9 mouse cellular contexts compared by ENCODE assay signal in the genomic region with DNA sequence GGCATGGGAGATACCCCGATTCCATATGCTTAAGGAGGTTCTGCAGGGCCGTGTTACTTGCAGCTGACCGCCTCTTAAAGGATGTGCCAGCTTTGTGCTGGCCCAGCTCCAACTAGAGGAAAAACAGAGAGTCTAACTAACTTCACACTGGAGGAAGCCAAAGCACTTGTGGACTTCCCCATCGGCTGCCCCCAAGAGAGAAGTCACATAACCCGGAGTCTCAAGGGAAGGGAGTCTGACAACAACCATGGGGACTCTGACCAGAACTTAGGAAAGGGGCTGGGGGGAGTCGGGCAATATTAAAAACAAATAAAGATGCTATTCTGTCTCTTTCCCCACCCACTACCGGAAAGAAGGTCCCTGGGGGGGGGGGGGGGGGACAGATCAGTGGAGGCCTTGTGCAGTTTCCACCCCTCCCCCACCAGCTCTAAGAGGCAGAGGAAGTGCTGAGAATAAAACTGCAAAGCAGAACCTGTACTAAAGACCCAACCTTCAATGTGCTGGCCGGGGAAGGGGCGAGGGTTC. TPM values are rescaled to one million over a fixed set of nuclear protein-coding genes. Genes with fewer than 3 reads are reported as not detected.
DNase-seq lines count a peak whose midpoint lies in the region; ATAC-seq and TF ChIP-seq lines count a peak whose summit lies in the region.
"Had no signal": no experiment of that assay in that cellular context is flagged by ENCODE, and none has a peak within 500 bp of the region (broad histone marks: within the 10 kb centered on the region; RNA-seq: fewer than 3 reads in every experiment).

No protein-coding gene starts in this region.

- ATAC-seq in hindbrain, postnatal 0 days: peak; percentile 58; the same call in 1 of the 2 replicates
- ATAC-seq in liver, embryonic 11.5 days (replicated peaks; ENCODE audit: low FRiP score): no peak

- H3K4me3 ChIP-seq in E14TG2a.4 (replicated peaks; ENCODE audit: low read length): peak overlapping the region; percentile 50
- H3K4me3 ChIP-seq in hindbrain, postnatal 0 days (ENCODE audit: low read length): no peak overlapping the region
- no peak overlapping the region for H3K4me3 ChIP-seq in liver, embryonic 11.5 days (ENCODE audit: low read depth, low read length)
- H3K4me3 ChIP-seq: limb, embryonic 15.5 days had no signal

- no peaks in the 10 kb centered on the region for H3K36me3 ChIP-seq in E14TG2a.4 (ENCODE audit: insufficient read depth, low read length)
- no peaks in the 10 kb centered on the region for H3K36me3 ChIP-seq in hindbrain, postnatal 0 days (ENCODE audit: insufficient read depth, low read length)
- H3K36me3 ChIP-seq in liver, embryonic 11.5 days (ENCODE audit: control insufficient read depth, insufficient read depth, low read length): no peaks in the 10 kb centered on the region
- H3K36me3 ChIP-seq: limb, embryonic 15.5 days had no signal

- H3K27ac ChIP-seq in hindbrain, postnatal 0 days: no peak overlapping the region
- peak overlapping the region; percentile 22; the same call in 1 of the 2 replicates for H3K27ac ChIP-seq in liver, embryonic 11.5 days (ENCODE audit: low read depth, low read length)

- H3K9ac ChIP-seq in hindbrain, postnatal 0 days (replicated peaks; ENCODE audit: low read length): no peak overlapping the region
- no peak overlapping the region for H3K9ac ChIP-seq in liver, embryonic 11.5 days (ENCODE audit: low read depth, low read length)
- H3K9ac ChIP-seq: limb, embryonic 15.5 days had no signal

- WGBS in hindbrain, postnatal 0 days: 29% methylated on average over 9 of the region's 9 CpGs
- 35% methylated on average over 9 of the region's 9 CpGs for WGBS in liver, embryonic 11.5 days

- peaks cover 98% of the 10 kb centered on the region for H3K4me1 ChIP-seq in E14TG2a.4 (replicated peaks; ENCODE audit: low read depth, low read length)
- peaks cover 16% of the 10 kb centered on the region for H3K4me1 ChIP-seq in hindbrain, postnatal 0 days (ENCODE audit: insufficient read depth, low read length)
- H3K4me1 ChIP-seq in liver, embryonic 11.5 days (replicated peaks; ENCODE audit: control insufficient read depth, insufficient read depth, low read length): peaks cover 78% of the 10 kb centered on the region

- H3K9me3 ChIP-seq in E14TG2a.4 (ENCODE audit: low read length): no peaks in the 10 kb centered on the region
- H3K9me3 ChIP-seq in hindbrain, postnatal 0 days (ENCODE audit: low read length): no peaks in the 10 kb centered on the region
- no peaks in the 10 kb centered on the region for H3K9me3 ChIP-seq in liver, embryonic 11.5 days (ENCODE audit: control insufficient read depth, low read length)
- H3K9me3 ChIP-seq: limb, embryonic 15.5 days had no signal

- intact Hi-C loops in gastrocnemius, postnatal 14 days (cut with DNase I; ENCODE audit: low total_unique reads): no loop called here

- no peak for TF ChIP-seq CTCF in E14TG2a.4 (conservative IDR thresholded peaks at IDR 0.05; ENCODE audit: low read length)
- no peak for TF ChIP-seq CTCF in hindbrain, postnatal 0 days (IDR thresholded peaks at IDR 0.05; ENCODE audit: low read depth)

- peak overlapping the region; percentile 11; the same call in 1 of the 2 replicates for H3K4me2 ChIP-seq in hindbrain, postnatal 0 days (ENCODE audit: low read depth, low read length)
- H3K4me2 ChIP-seq in liver, embryonic 11.5 days: peak overlapping the region; percentile 32
- H3K4me2 ChIP-seq: limb, embryonic 15.5 days had no signal

- 0 out of 2 replicates have a peak, but pooled peaks cover 3% of the 10 kb centered on the region for H3K27me3 ChIP-seq in E14TG2a.4 (ENCODE audit: insufficient read depth, low read length)
- no peaks in the 10 kb centered on the region for H3K27me3 ChIP-seq in hindbrain, postnatal 0 days (ENCODE audit: insufficient read depth, low read length)
- H3K27me3 ChIP-seq in liver, embryonic 11.5 days (replicated peaks; ENCODE audit: control insufficient read depth, insufficient read depth, low read length): no peaks in the 10 kb centered on the region
- H3K27me3 ChIP-seq: limb, embryonic 15.5 days had no signal

- DNase-seq in adrenal gland, postnatal 10 days: peak; percentile 75
- no peak for DNase-seq in adrenal gland, adult 18-20 months (ENCODE audit: low spot score in 2 of 2)
- peak; percentile 43 for DNase-seq in gastrocnemius, postnatal 14 days
- peak; percentile 77 for DNase-seq in hindbrain, postnatal 0 days (ENCODE audit: low spot score)
- DNase-seq in liver, embryonic 11.5 days (ENCODE audit: low spot score): no peak
- DNase-seq in retina, postnatal 1 day: peak; percentile 80
- DNase-seq in cerebellum, adult 9-10 months: no peak

RNA-seq across cellular contexts. Expression of a gene that starts 17.3 kb away (rescaled TPM):
- total RNA-seq in adrenal gland, postnatal 10 days (2021): 100 to 1,000 TPM; 138 to 164 TPM
- total RNA-seq in adrenal gland, adult 18-20 months (2021): 100 to 1,000 TPM in 1 of 2 experiments, 10 to 100 TPM in 1; 55.1 to 103 TPM
- total RNA-seq in gastrocnemius, postnatal 14 days (2021): 10 to 100 TPM; 50.6 to 58.9 TPM
- total RNA-seq in hindbrain, postnatal 0 days (2014; rRNA removed): 21.9 and 25.5 TPM in 2 replicates
- polyA plus RNA-seq in hindbrain, postnatal 0 days (2015; fragmentation: Nextera tagmentation; extraction: Ambion mirVana): 1.4 and 1.8 TPM in 2 replicates
- polyA plus RNA-seq in liver, embryonic 11.5 days (2014; fragmentation: Nextera tagmentation; extraction: Ambion mirVana): 2.9 and 3.6 TPM in 2 replicates

Comparison
In these comparisons a context has a peak if more than half of its experiments do, and no peak if none do; other contexts are left out.
1. DNase-seq: peak in adrenal gland, postnatal 10 days (single experiment), gastrocnemius, postnatal 14 days (single experiment), hindbrain, postnatal 0 days (single experiment) and retina, postnatal 1 day (single experiment); none in adrenal gland, adult 18-20 months (0 of 2), liver, embryonic 11.5 days (single experiment) and cerebellum, adult 9-10 months (single experiment).